In genomic region chr10:44997184-44997905, GRCm38 (mm10) we compare ENCODE assay signal across 8 mouse cellular contexts.
DNase-seq lines count a peak whose midpoint lies in the region; ATAC-seq and TF ChIP-seq lines count a peak whose summit lies in the region.

No protein-coding gene starts in this region.

- no peak for DNase-seq in gastrocnemius, adult 2 months
- DNase-seq in gastrocnemius, postnatal 4 days (ENCODE audit: low spot score in 2 of 2) = no peak
- peak; percentile 61 for DNase-seq in hindbrain, embryonic 10.5 days (ENCODE audit: low spot score)
- DNase-seq in midbrain, postnatal 0 days (ENCODE audit: low spot score) = no peak
- no peak for DNase-seq in left cerebral cortex, adult 2 months (ENCODE audit: extremely low spot score in 1 of 2, low spot score in 2 of 2)
- no peak for DNase-seq in frontal cortex, postnatal 14 days (ENCODE audit: low spot score in 2 of 2)
- no peak for DNase-seq in thymus, postnatal 36 days

- intact Hi-C loops in gastrocnemius, adult 2 months (cut with DNase I) = no loop called here
- intact Hi-C loops in left cerebral cortex, adult 2 months (cut with DNase I) = loop anchor here (5.0 kb wide), 1 partner anchor 125 kb away; no protein-coding TSS in a partner anchor

- ATAC-seq in limb, embryonic 12.5 days (ENCODE audit: insufficient number of reproducible peaks, insufficient read depth, low FRiP score, low TSS enrichment, low read depth) = no peak
- ATAC-seq in midbrain, postnatal 0 days (ENCODE audit: low FRiP score) = no peak

- no peak for TF ChIP-seq CTCF in gastrocnemius, adult 2 months (IDR thresholded peaks at IDR 0.05)
- no peak for TF ChIP-seq CTCF in midbrain, postnatal 0 days (IDR thresholded peaks at IDR 0.05)
- no peak for TF ChIP-seq CTCF in left cerebral cortex, adult 2 months (IDR thresholded peaks at IDR 0.05)

- peak overlapping the region; percentile 45 for H3K4me2 ChIP-seq in limb, embryonic 12.5 days
- peak overlapping the region; percentile 26 for H3K4me2 ChIP-seq in midbrain, postnatal 0 days (ENCODE audit: low read depth, low read length, poor library complexity, severe bottlenecking)

- 0 out of 2 replicates have a peak, but pooled peaks cover 5% of the 10 kb centered on the region for H3K27me3 ChIP-seq in hindbrain, embryonic 10.5 days (ENCODE audit: insufficient read depth, poor library complexity, severe bottlenecking)
- no peaks in the 10 kb centered on the region for H3K27me3 ChIP-seq in limb, embryonic 12.5 days
- no peaks in the 10 kb centered on the region for H3K27me3 ChIP-seq in midbrain, postnatal 0 days (ENCODE audit: insufficient read depth, low read length)

- H3K36me3 ChIP-seq in hindbrain, embryonic 10.5 days = no peaks in the 10 kb centered on the region
- H3K36me3 ChIP-seq in limb, embryonic 12.5 days = no peaks in the 10 kb centered on the region
- H3K36me3 ChIP-seq in midbrain, postnatal 0 days (ENCODE audit: insufficient read depth, low read length) = no peaks in the 10 kb centered on the region

- peak overlapping the region; percentile 47 for H3K4me3 ChIP-seq in gastrocnemius, adult 2 months
- H3K4me3 ChIP-seq in hindbrain, embryonic 10.5 days = peak overlapping the region; percentile 43
- 0 out of 2 replicates have a peak overlapping the region, but pooled peaks have one; percentile 17 for H3K4me3 ChIP-seq in limb, embryonic 12.5 days (replicated peaks)
- H3K4me3 ChIP-seq in midbrain, postnatal 0 days (ENCODE audit: low read depth, low read length) = peak overlapping the region; percentile 5; the same call in 1 of the 2 replicates
- no peak overlapping the region for H3K4me3 ChIP-seq in left cerebral cortex, adult 2 months

- H3K4me1 ChIP-seq in hindbrain, embryonic 10.5 days (replicated peaks) = peaks cover 66% of the 10 kb centered on the region
- peaks cover 41% of the 10 kb centered on the region for H3K4me1 ChIP-seq in limb, embryonic 12.5 days (replicated peaks)
- H3K4me1 ChIP-seq in midbrain, postnatal 0 days (ENCODE audit: insufficient read depth, low read length) = no peaks in the 10 kb centered on the region

- H3K9me3 ChIP-seq in hindbrain, embryonic 10.5 days = no peaks in the 10 kb centered on the region
- H3K9me3 ChIP-seq in limb, embryonic 12.5 days = no peaks in the 10 kb centered on the region
- no peaks in the 10 kb centered on the region for H3K9me3 ChIP-seq in midbrain, postnatal 0 days (ENCODE audit: low read length)

- H3K27ac ChIP-seq in gastrocnemius, adult 2 months = peak overlapping the region; percentile 36
- H3K27ac ChIP-seq in hindbrain, embryonic 10.5 days = peak overlapping the region; percentile 92
- peak overlapping the region; percentile 78 for H3K27ac ChIP-seq in limb, embryonic 12.5 days
- no peak overlapping the region for H3K27ac ChIP-seq in midbrain, postnatal 0 days (ENCODE audit: low read depth, low read length)
- H3K27ac ChIP-seq in left cerebral cortex, adult 2 months = no peak overlapping the region

- WGBS in hindbrain, embryonic 10.5 days = 5% methylated on average over 13 of the region's 14 CpGs
- WGBS in limb, embryonic 12.5 days = 14% methylated on average over 14 of the region's 14 CpGs
- WGBS in midbrain, postnatal 0 days = 8% methylated on average over 14 of the region's 14 CpGs

- H3K9ac ChIP-seq in limb, embryonic 12.5 days (replicated peaks) = 0 out of 2 replicates have a peak overlapping the region, but pooled peaks have one; percentile 19
- H3K9ac ChIP-seq in midbrain, postnatal 0 days (replicated peaks; ENCODE audit: low read length, poor library complexity, severe bottlenecking) = no peak overlapping the region

Comparison
In these comparisons a context has a peak if more than half of its experiments do, and no peak if none do; other contexts are left out.
1. H3K27ac ChIP-seq: peak in gastrocnemius, adult 2 months (single experiment), hindbrain, embryonic 10.5 days (single experiment) and limb, embryonic 12.5 days (single experiment); none in midbrain, postnatal 0 days (single experiment) and left cerebral cortex, adult 2 months (single experiment).